Mouse (Mus musculus) intestine, embryonic 15.5 days (tissue): Measurements from ENCODE around the gene Pi16. TPM values are rescaled to one million over a fixed set of nuclear protein-coding genes. Genes with fewer than 3 reads are reported as not detected.
A peak's percentile ranks its signal among the peaks of the same experiment; 100 is the strongest.

Experiments used
- ATAC-seq: fragments of 200-750 bp; cut with Nextera tagmentation; 2 replicates; pipeline ENCODE4 v1.8.0; 2017; ENCODE audit warnings: moderate TSS enrichment, moderate library complexity
- H3K27ac ChIP-seq: fragments of 300-500 bp; sonication (generic); 2 replicates; pipeline ENCODE4 v1.5.1; 2015; ENCODE audit warnings: mild to moderate bottlenecking, inconsistent platforms
- H3K27me3 ChIP-seq: fragments of 300-500 bp; sonication (generic); replicated peaks from 2 replicates; pipeline ENCODE4 v1.6.1; 2015; ENCODE audit warnings: inconsistent platforms
- H3K36me3 ChIP-seq: fragments of 300-500 bp; sonication (generic); 2 replicates; pipeline ENCODE4 v1.6.1; 2015; ENCODE audit warnings: inconsistent platforms
- H3K4me1 ChIP-seq: fragments of 300-500 bp; sonication (generic); replicated peaks from 2 replicates; pipeline ENCODE4 v1.6.1; 2015; ENCODE audit warnings: inconsistent platforms
- H3K4me2 ChIP-seq: fragments of 300-500 bp; sonication (generic); replicated peaks from 2 replicates; pipeline ENCODE4 v1.6.1; 2015; ENCODE audit warnings: mild to moderate bottlenecking, inconsistent platforms
- H3K4me3 ChIP-seq: fragments of 300-500 bp; sonication (generic); replicated peaks from 2 replicates; pipeline ENCODE4 v1.5.1; 2015; ENCODE audit warnings: inconsistent platforms
- H3K9ac ChIP-seq: fragments of 300-500 bp; sonication (generic); 2 replicates; pipeline ENCODE4 v1.6.1; 2015; ENCODE audit warnings: inconsistent platforms
- H3K9me3 ChIP-seq: fragments of 300-500 bp; sonication (generic); 2 replicates; pipeline ENCODE4 v1.6.1; 2016; ENCODE audit warnings: inconsistent platforms
- WGBS: fragments of 180-500 bp; shearing (Covaris S2); methylation state at CpG from one replicate; pipeline ENCODE4 v1.1.7; 2015; 5-methylcytosine and 5-hydroxymethylcytosine counted together
- polyA plus RNA-seq: library from polyadenylated mRNA; unstranded; fragments of >200 nt; fragmentation: Nextera tagmentation; extraction: Ambion mirVana; gene quantifications from 2 replicates; pipeline ENCODE4 v1.2.1, GENCODE M21; 2015

Pi16 gene
- polyA plus RNA-seq, 1 experiment from 2014 or later: 0.72 TPM

- peak overlapping the region; percentile 52 for H3K4me2 ChIP-seq
- no peaks in the 10 kb centered on the region for H3K36me3 ChIP-seq
- ATAC-seq: peak; percentile 90
- H3K4me3 ChIP-seq: peak overlapping the region; percentile 14; the same call in 1 of the 2 replicates
- no peak overlapping the region for H3K27ac ChIP-seq
- H3K4me1 ChIP-seq: peaks cover 18% of the 10 kb centered on the region; the same call in 1 of the 2 replicates
- H3K9me3 ChIP-seq: no peaks in the 10 kb centered on the region
- no peak overlapping the region for H3K9ac ChIP-seq
- 18% methylated on average over 18 of the region's 18 CpGs for WGBS
- H3K27me3 ChIP-seq: peaks cover 26% of the 10 kb centered on the region
Measured at GRCm38 (mm10) chr17:29322603-29322962, 5.1 kb downstream of the Pi16 start.

GRCm38 (mm10) chr17:29323625-29324024, 6.1 kb downstream of the Pi16 start:
- 98% methylated on average over 3 of the region's 3 CpGs for WGBS
- H3K4me2 ChIP-seq: no peak overlapping the region

GRCm38 (mm10) chr17:29325831-29326230, 8.4 kb downstream of the Pi16 start:
- Histone ChIP-seq H3K9ac (0 out of 2 replicates have a peak overlapping the region, but pooled peaks have one; percentile 2), H3K36me3 (no peaks in the 10 kb centered on the region), H3K4me1 (peaks cover 15% of the 10 kb centered on the region; the same call in 1 of the 2 replicates), H3K9me3 (no peaks in the 10 kb centered on the region), H3K27ac (no peak overlapping the region), H3K27me3 (peaks cover 21% of the 10 kb centered on the region), H3K4me3 (no peak overlapping the region), H3K4me2 (peak overlapping the region; percentile 53; the same call in 1 of the 2 replicates)
- WGBS: 76% methylated on average over 13 of the region's 13 CpGs
- ATAC-seq: no peak

More at GRCm38 (mm10) chr17:29323625-29324024, 6.1 kb downstream of the Pi16 start:
- Histone ChIP-seq H3K27ac (no peak overlapping the region), H3K9ac (no peak overlapping the region), H3K4me1 (peaks cover 18% of the 10 kb centered on the region; the same call in 1 of the 2 replicates), H3K36me3 (no peaks in the 10 kb centered on the region), H3K4me3 (no peak overlapping the region), H3K9me3 (no peaks in the 10 kb centered on the region), H3K27me3 (peaks cover 29% of the 10 kb centered on the region)
- ATAC-seq: no peak

GRCm38 (mm10) chr17:29326531-29327529, 9.3 kb downstream of the Pi16 start:
- H3K9ac ChIP-seq: 0 out of 2 replicates have a peak overlapping the region, but pooled peaks have one; percentile 4
- no peak for ATAC-seq
- H3K4me1 ChIP-seq: peaks cover 15% of the 10 kb centered on the region; the same call in 1 of the 2 replicates
- peaks cover 4% of the 10 kb centered on the region; the same call in 1 of the 2 replicates for H3K36me3 ChIP-seq
- H3K4me2 ChIP-seq: peak overlapping the region; percentile 53
- H3K4me3 ChIP-seq: peak overlapping the region; percentile 20; the same call in 1 of the 2 replicates
- 23% methylated on average over 52 of the region's 52 CpGs for WGBS
- H3K27me3 ChIP-seq: peaks cover 18% of the 10 kb centered on the region
- no peak overlapping the region for H3K27ac ChIP-seq
- no peaks in the 10 kb centered on the region for H3K9me3 ChIP-seq

GRCm38 (mm10) chr17:29327691-29328090, 10.2 kb downstream of the Pi16 start:
- Histone ChIP-seq H3K9me3 (no peaks in the 10 kb centered on the region), H3K27me3 (peaks cover 10% of the 10 kb centered on the region), H3K4me2 (no peak overlapping the region), H3K27ac (no peak overlapping the region), H3K4me3 (no peak overlapping the region), H3K9ac (no peak overlapping the region), H3K36me3 (peaks cover 10% of the 10 kb centered on the region; the same call in 1 of the 2 replicates), H3K4me1 (peaks cover 11% of the 10 kb centered on the region; the same call in 1 of the 2 replicates)
- ATAC-seq: no peak
- 85% methylated on average over 9 of the region's 9 CpGs for WGBS

- 82% methylated on average over 3 of the region's 3 CpGs for WGBS
- Histone ChIP-seq H3K27me3 (peaks cover 8% of the 10 kb centered on the region), H3K27ac (no peak overlapping the region)
Measured at GRCm38 (mm10) chr17:29330221-29330620, 12.7 kb downstream of the Pi16 start.

GRCm38 (mm10) chr17:29330671-29331410, 13.4 kb downstream of the Pi16 start:
- H3K36me3 ChIP-seq: peaks cover 29% of the 10 kb centered on the region
- no peak overlapping the region for H3K4me3 ChIP-seq
- H3K9ac ChIP-seq: no peak overlapping the region
- WGBS: 40% methylated on average over 5 of the region's 5 CpGs
- H3K4me1 ChIP-seq: peaks cover 7% of the 10 kb centered on the region; the same call in 1 of the 2 replicates
- peaks cover 8% of the 10 kb centered on the region for H3K27me3 ChIP-seq
- no peaks in the 10 kb centered on the region for H3K9me3 ChIP-seq
- ATAC-seq: no peak
- H3K27ac ChIP-seq: no peak overlapping the region; the same call in 1 of the 2 replicates
- no peak overlapping the region for H3K4me2 ChIP-seq

More at GRCm38 (mm10) chr17:29330221-29330620, 12.7 kb downstream of the Pi16 start:
- no peak for ATAC-seq
- H3K4me1 ChIP-seq: peaks cover 7% of the 10 kb centered on the region; the same call in 1 of the 2 replicates
- H3K36me3 ChIP-seq: peaks cover 25% of the 10 kb centered on the region
- H3K9ac ChIP-seq: no peak overlapping the region
- no peaks in the 10 kb centered on the region for H3K9me3 ChIP-seq
- no peak overlapping the region for H3K4me3 ChIP-seq
- H3K4me2 ChIP-seq: no peak overlapping the region

- Histone ChIP-seq H3K27me3 (peaks cover 6% of the 10 kb centered on the region; the same call in 1 of the 2 replicates), H3K36me3 (peaks cover 39% of the 10 kb centered on the region), H3K27ac (no peak overlapping the region), H3K4me2 (no peak overlapping the region), H3K9me3 (no peaks in the 10 kb centered on the region), H3K4me3 (no peak overlapping the region), H3K4me1 (no peaks in the 10 kb centered on the region), H3K9ac (no peak overlapping the region)
- WGBS: 76% methylated on average over 4 of the region's 4 CpGs
- no peak for ATAC-seq
Measured at GRCm38 (mm10) chr17:29332186-29332685, 14.8 kb downstream of the Pi16 start.

- WGBS: 91% methylated on average over 19 of the region's 19 CpGs
- Histone ChIP-seq H3K4me1 (peaks cover 12% of the 10 kb centered on the region), H3K36me3 (peaks cover 66% of the 10 kb centered on the region), H3K27me3 (no peaks in the 10 kb centered on the region), H3K9ac (no peak overlapping the region), H3K4me3 (no peak overlapping the region), H3K9me3 (no peaks in the 10 kb centered on the region), H3K27ac (no peak overlapping the region), H3K4me2 (no peak overlapping the region)
- ATAC-seq: no peak
Measured at GRCm38 (mm10) chr17:29336266-29336990, 18.9 kb downstream of the Pi16 start.

- Histone ChIP-seq H3K36me3 (peaks cover 55% of the 10 kb centered on the region), H3K27ac (no peak overlapping the region), H3K4me2 (no peak overlapping the region), H3K4me3 (no peak overlapping the region), H3K9ac (no peak overlapping the region), H3K9me3 (no peaks in the 10 kb centered on the region), H3K27me3 (no peaks in the 10 kb centered on the region), H3K4me1 (peaks cover 26% of the 10 kb centered on the region)
- ATAC-seq: no peak
- 91% methylated on average over 9 of the region's 9 CpGs for WGBS
Measured at GRCm38 (mm10) chr17:29337979-29338823, 20.7 kb downstream of the Pi16 start.
